Mouse (Mus musculus) heart, adult 2 months (tissue): ENCODE data around the gene Itpka.

Experiments
- CTCF ChIP-seq: fragments of 200-600 bp; IDR thresholded peaks from 2 replicates; pipeline ENCODE4 v1.8.1; 2022; ENCODE audit warnings: antibody characterized with exemption, mild to moderate bottlenecking, moderate library complexity
- EP300 ChIP-seq: fragments of 200-500 bp; IDR thresholded peaks from 2 replicates; pipeline ENCODE4 v1.6.1; 2011; ENCODE audit warnings: low read depth, low read length, control low read depth; ENCODE audit not compliant: insufficient read depth
- POLR2A ChIP-seq: fragments of 200-500 bp; IDR thresholded peaks from 2 replicates; pipeline ENCODE4 v1.6.1; 2011; ENCODE audit warnings: mild to moderate bottlenecking, low read depth, low read length, control low read depth; ENCODE audit not compliant: insufficient read depth

- TF ChIP-seq CTCF: no peak
- TF ChIP-seq POLR2A: no peak
- TF ChIP-seq EP300: no peak
These were observed 17.0 kb downstream of the Itpka start for GRCm38 (mm10) chr2:119758844-119759835.
